Mouse (Mus musculus) lung, adult 2 months (tissue): ENCODE results near the gene Siah2.

Experiments used
- CTCF ChIP-seq: fragments of 200-500 bp; IDR thresholded peaks from 2 replicates; pipeline ENCODE4 v1.5.1; 2011; ENCODE audit warnings: mild to moderate bottlenecking, low read length, control low read depth; ENCODE audit not compliant: insufficient read depth
- POLR2A ChIP-seq: fragments of 200-500 bp; IDR thresholded peaks from 2 replicates; pipeline ENCODE4 v1.6.1; 2011; ENCODE audit warnings: low read depth, mild to moderate bottlenecking, control low read depth, low read length, borderline replicate concordance; ENCODE audit errors: extremely low read depth

- TF ChIP-seq CTCF (no peak), POLR2A (no peak)
These were observed 20.5 kb downstream of the Siah2 start for GRCm38 (mm10) chr3:58671616-58672250.
